In genomic region chr13:20116868-20117510, GRCm38 (mm10) we compare ENCODE assay signal across 11 mouse cellular contexts. TPM values are rescaled to one million over a fixed set of nuclear protein-coding genes. Genes with fewer than 3 reads are reported as not detected.
DNase-seq lines count a peak whose midpoint lies in the region; ATAC-seq and TF ChIP-seq lines count a peak whose summit lies in the region.
"Had no signal": no experiment of that assay in that cellular context is flagged by ENCODE, and none has a peak within 500 bp of the region (broad histone marks: within the 10 kb centered on the region; RNA-seq: fewer than 3 reads in every experiment).

No protein-coding gene starts in this region.

- no peak overlapping the region for H3K4me3 ChIP-seq in layer of hippocampus, adult 2 months
- no peak overlapping the region for H3K4me3 ChIP-seq in forebrain, embryonic 12.5 days (replicated peaks)
- no peak overlapping the region for H3K4me3 ChIP-seq in liver, embryonic 12.5 days
- no peak overlapping the region for H3K4me3 ChIP-seq in midbrain, embryonic 16.5 days (ENCODE audit: low read depth, low read length)

- H3K36me3 ChIP-seq in forebrain, embryonic 12.5 days (replicated peaks): no peaks in the 10 kb centered on the region
- no peaks in the 10 kb centered on the region for H3K36me3 ChIP-seq in liver, embryonic 12.5 days
- H3K36me3 ChIP-seq in midbrain, embryonic 16.5 days (ENCODE audit: control insufficient read depth, insufficient read depth, low read length): no peaks in the 10 kb centered on the region

- no peak overlapping the region for H3K9ac ChIP-seq in forebrain, embryonic 12.5 days
- H3K9ac ChIP-seq in liver, embryonic 12.5 days: no peak overlapping the region
- no peak overlapping the region for H3K9ac ChIP-seq in midbrain, embryonic 16.5 days (ENCODE audit: low read depth, low read length)

- no peaks in the 10 kb centered on the region for H3K9me3 ChIP-seq in forebrain, embryonic 12.5 days
- no peaks in the 10 kb centered on the region for H3K9me3 ChIP-seq in liver, embryonic 12.5 days (replicated peaks)
- H3K9me3 ChIP-seq in midbrain, embryonic 16.5 days (replicated peaks; ENCODE audit: control insufficient read depth, low read length, poor library complexity, severe bottlenecking): no peaks in the 10 kb centered on the region

- H3K4me1 ChIP-seq in forebrain, embryonic 12.5 days: peaks cover 16% of the 10 kb centered on the region
- H3K4me1 ChIP-seq in liver, embryonic 12.5 days: peaks cover 40% of the 10 kb centered on the region
- peaks cover 5% of the 10 kb centered on the region; the same call in 1 of the 2 replicates for H3K4me1 ChIP-seq in midbrain, embryonic 16.5 days (ENCODE audit: control insufficient read depth, insufficient read depth, low read length)

- no peak overlapping the region for H3K4me2 ChIP-seq in forebrain, embryonic 12.5 days
- H3K4me2 ChIP-seq in liver, embryonic 12.5 days: no peak overlapping the region
- H3K4me2 ChIP-seq in midbrain, embryonic 16.5 days (ENCODE audit: low read length): no peak overlapping the region

- peak overlapping the region; percentile 3; the same call in 1 of the 2 replicates for H3K27ac ChIP-seq in layer of hippocampus, adult 2 months
- no peak overlapping the region for H3K27ac ChIP-seq in forebrain, embryonic 12.5 days
- H3K27ac ChIP-seq in liver, embryonic 12.5 days: peak overlapping the region; percentile 43; the same call in 1 of the 2 replicates
- H3K27ac ChIP-seq in midbrain, embryonic 16.5 days (ENCODE audit: low read length): no peak overlapping the region

- peaks cover 69% of the 10 kb centered on the region for H3K27me3 ChIP-seq in forebrain, embryonic 12.5 days
- 0 out of 2 replicates have a peak, but pooled peaks cover 12% of the 10 kb centered on the region for H3K27me3 ChIP-seq in liver, embryonic 12.5 days (replicated peaks)
- H3K27me3 ChIP-seq in midbrain, embryonic 16.5 days (ENCODE audit: control insufficient read depth, insufficient read depth, low read depth, low read length): no peaks in the 10 kb centered on the region

- peak; percentile 89 for ATAC-seq in forebrain, embryonic 12.5 days (ENCODE audit: low FRiP score)
- ATAC-seq in liver, embryonic 12.5 days: peak; percentile 63; the same call in 1 of the 2 replicates
- peak; percentile 59 for ATAC-seq in midbrain, embryonic 16.5 days

- 23% methylated on average over 1 of the region's 1 CpGs for WGBS in forebrain, embryonic 12.5 days
- 48% methylated on average over 1 of the region's 1 CpGs for WGBS in liver, embryonic 12.5 days (ENCODE audit: insufficient replicate concordance)
- 38% methylated on average over 1 of the region's 1 CpGs for whole genome bisulfite sequencing in midbrain, embryonic 16.5 days

- no peak for TF ChIP-seq CTCF in layer of hippocampus, adult 2 months (conservative IDR thresholded peaks at IDR 0.05)

- peak in 1 of 2 experiments; percentile 13 for DNase-seq in layer of hippocampus, adult 2 months (ENCODE audit: low spot score in 2 of 2)
- DNase-seq in layer of hippocampus, adult 9-10 months (ENCODE audit: low spot score): no peak
- DNase-seq in spleen, postnatal 36 days (ENCODE audit: low spot score in 2 of 2): no peak
- DNase-seq in urinary bladder, postnatal 36 days (ENCODE audit: low spot score in 2 of 2): no peak
- no peak for DNase-seq in cerebellum, adult 9-10 months
- DNase-seq: layer of hippocampus, postnatal 36 days; right cerebral cortex, postnatal 25 days; thymus, postnatal 25 days had no signal

RNA-seq across cellular contexts. Expression of gene Elmo1, which starts 26.6 kb away (rescaled TPM):
- 10 to 100 TPM; 27.4 to 27.9 TPM for total RNA-seq in layer of hippocampus, adult 2 months (2021)
- polyA plus RNA-seq in forebrain, embryonic 12.5 days (2016; fragmentation: Nextera tagmentation; extraction: Ambion mirVana): 17.8 and 22.8 TPM in 2 replicates
- 6.2 and 6.7 TPM in 2 replicates for polyA plus RNA-seq in liver, embryonic 12.5 days (2016; fragmentation: Nextera tagmentation; extraction: Ambion mirVana)
- polyA plus RNA-seq in midbrain, embryonic 16.5 days (2015; fragmentation: Nextera tagmentation; extraction: Ambion mirVana): 38.5 and 43.2 TPM in 2 replicates

Comparison
In these comparisons a context has a peak if more than half of its experiments do, and no peak if none do; other contexts are left out.
1. H3K27ac ChIP-seq: peak in layer of hippocampus, adult 2 months (single experiment) and liver, embryonic 12.5 days (single experiment); none in forebrain, embryonic 12.5 days (single experiment) and midbrain, embryonic 16.5 days (single experiment).
2. Peak in every context shown above with its lines, with median percentiles within 50 percentile points of each other: ATAC-seq.